Mouse (Mus musculus) forebrain, postnatal 0 days (tissue): Measurements from ENCODE around the gene Gm43738. TPM values are rescaled to one million over a fixed set of nuclear protein-coding genes. Genes with fewer than 3 reads are reported as not detected.

Source experiments
- ATAC-seq: fragments of 200-750 bp; cut with Nextera tagmentation; 2 replicates; pipeline ENCODE4 v1.8.0; 2017; ENCODE audit warnings: mild to moderate bottlenecking, moderate library complexity
- DNase-seq: peaks from one replicate; pipeline ENCODE4 v3.0.0-alpha.2; 2015
- H3K27ac ChIP-seq: fragments of 300-500 bp; sonication (generic); 2 replicates; pipeline ENCODE4 v1.5.1; 2014; ENCODE audit warnings: low read depth, mild to moderate bottlenecking, antibody characterized with exemption, low read length, moderate library complexity, mixed read lengths
- H3K27me3 ChIP-seq: fragments of 300-500 bp; sonication (generic); 2 replicates; pipeline ENCODE4 v1.6.1; 2014; ENCODE audit warnings: mild to moderate bottlenecking, low read length, mixed read lengths; ENCODE audit not compliant: insufficient read depth
- H3K36me3 ChIP-seq: fragments of 300-500 bp; sonication (generic); 2 replicates; pipeline ENCODE4 v1.6.1; 2014; ENCODE audit warnings: mild to moderate bottlenecking, moderate library complexity; ENCODE audit not compliant: insufficient read depth
- H3K4me1 ChIP-seq: fragments of 300-500 bp; sonication (generic); 2 replicates; pipeline ENCODE4 v1.6.1; 2014; ENCODE audit warnings: antibody characterized with exemption; ENCODE audit not compliant: insufficient read depth
- H3K4me2 ChIP-seq: fragments of 300-500 bp; sonication (generic); 2 replicates; pipeline ENCODE4 v1.6.1; 2014; ENCODE audit warnings: low read depth, mild to moderate bottlenecking, moderate library complexity
- H3K4me3 ChIP-seq: fragments of 300-500 bp; sonication (generic); 2 replicates; pipeline ENCODE4 v1.5.1; 2014; ENCODE audit warnings: low read depth, low read length, mixed read lengths
- H3K9ac ChIP-seq: fragments of 300-500 bp; sonication (generic); 2 replicates; pipeline ENCODE4 v1.6.1; 2014; ENCODE audit warnings: mild to moderate bottlenecking
- H3K9me3 ChIP-seq: fragments of 300-500 bp; sonication (generic); 2 replicates; pipeline ENCODE4 v1.6.1; 2016; ENCODE audit warnings: low read length
- CTCF ChIP-seq: sonication (generic); IDR thresholded peaks from 2 replicates; pipeline ENCODE4 v1.5.1; 2016; ENCODE audit warnings: antibody characterized with exemption, control low read depth, low read depth
- WGBS: fragments of 180-500 bp; shearing (Covaris S2); extraction: QIAGEN DNeasy Blood & Tissue Kit; methylation state at CpG from one replicate; pipeline ENCODE4 v1.1.7; 2014; 5-methylcytosine and 5-hydroxymethylcytosine counted together
- polyA plus RNA-seq: library from polyadenylated mRNA; unstranded; fragments of >200 nt; fragmentation: Nextera tagmentation; extraction: Ambion mirVana; gene quantifications from 2 replicates; pipeline ENCODE4 v1.2.1, GENCODE M21; 2015
- total RNA-seq: library from RNA; depleted of rRNA; stranded (reverse); fragments of >200 nt; gene quantifications from 2 replicates; pipeline ENCODE4 v1.2.3, GENCODE M21; 2014

Gene Gm43738
- total and polyA plus RNA-seq, 2 experiments from 2014 or later, result not detected

DNA sequence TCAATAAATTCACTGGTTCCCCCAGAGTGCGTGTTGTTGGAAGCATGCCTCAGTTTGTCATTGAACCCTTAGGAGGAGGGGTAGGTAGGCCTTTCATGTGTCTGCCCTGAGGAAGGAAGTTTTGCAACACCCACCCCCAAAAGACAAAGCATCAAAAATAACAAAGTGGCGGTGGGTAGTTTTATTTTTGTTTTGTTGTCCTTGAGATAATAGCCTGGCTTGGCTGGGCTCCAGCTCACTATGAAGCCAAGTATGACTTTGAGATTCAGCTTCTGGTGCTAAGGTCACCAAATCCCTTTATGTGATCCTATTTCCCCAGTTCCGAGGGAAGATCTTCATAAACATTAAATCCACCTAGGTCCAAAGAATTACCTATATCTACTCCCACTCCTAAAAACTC, 23.3 kb upstream of the Gm43738 start:
- Histone ChIP-seq H3K4me3 (no peak overlapping the region), H3K27me3 (no peaks in the 10 kb centered on the region), H3K4me1 (no peaks in the 10 kb centered on the region), H3K36me3 (no peaks in the 10 kb centered on the region), H3K9me3 (no peaks in the 10 kb centered on the region), H3K27ac (no peak overlapping the region), H3K4me2 (no peak overlapping the region), H3K9ac (no peak overlapping the region)
- TF ChIP-seq CTCF, result no peak
- ATAC-seq (no peak), DNase-seq (no peak)
- WGBS, result 78% methylated on average over 3 of the region's 3 CpGs

DNA sequence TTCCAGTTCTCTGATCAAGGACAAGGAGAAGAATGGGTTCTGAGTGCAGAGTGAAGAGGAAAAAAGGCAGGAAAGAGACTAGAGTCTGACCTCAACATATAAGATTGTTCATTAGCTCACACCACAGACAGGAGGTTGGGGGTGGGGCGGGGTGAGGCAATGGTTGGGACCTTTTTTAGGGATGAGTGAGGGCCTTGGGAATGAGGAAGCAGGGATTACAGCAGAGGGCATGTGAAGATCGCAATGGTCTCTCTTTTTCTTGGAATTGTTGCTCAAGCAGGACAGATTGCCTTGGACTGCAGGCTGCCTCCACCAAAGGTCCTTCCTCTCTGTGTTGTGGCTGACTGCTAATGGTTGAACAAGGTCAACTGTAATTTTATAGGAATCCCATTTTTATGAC, 22.4 kb upstream of the Gm43738 start:
- Histone ChIP-seq H3K27ac (no peak overlapping the region), H3K27me3 (no peaks in the 10 kb centered on the region), H3K4me1 (no peaks in the 10 kb centered on the region), H3K9me3 (no peaks in the 10 kb centered on the region), H3K4me3 (no peak overlapping the region), H3K4me2 (no peak overlapping the region), H3K9ac (no peak overlapping the region), H3K36me3 (no peaks in the 10 kb centered on the region)
- DNase-seq (no peak), ATAC-seq (no peak)
- WGBS, result 83% methylated on average over 2 of the region's 2 CpGs
- TF ChIP-seq CTCF, result no peak

DNA sequence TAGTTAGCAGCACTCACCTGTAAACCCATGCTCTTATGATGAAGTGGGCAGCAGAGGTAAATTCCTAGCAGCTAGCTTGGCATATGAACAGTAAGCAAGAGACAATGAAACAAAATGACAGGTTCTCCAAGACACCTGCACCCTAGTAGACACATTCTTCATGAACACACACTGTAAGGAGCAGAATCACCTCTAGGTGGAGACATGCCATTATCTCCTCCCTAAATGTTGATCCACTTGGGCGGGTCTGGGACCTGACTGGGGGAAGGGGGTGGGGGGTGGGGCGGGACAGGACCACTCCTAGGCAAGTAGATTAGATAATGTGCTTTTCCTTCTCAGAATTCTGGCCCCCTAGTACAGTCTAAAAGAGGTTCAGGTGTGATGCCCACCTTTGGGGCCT, 14.6 kb upstream of the Gm43738 start:
- peak; percentile 28 for DNase-seq

DNA sequence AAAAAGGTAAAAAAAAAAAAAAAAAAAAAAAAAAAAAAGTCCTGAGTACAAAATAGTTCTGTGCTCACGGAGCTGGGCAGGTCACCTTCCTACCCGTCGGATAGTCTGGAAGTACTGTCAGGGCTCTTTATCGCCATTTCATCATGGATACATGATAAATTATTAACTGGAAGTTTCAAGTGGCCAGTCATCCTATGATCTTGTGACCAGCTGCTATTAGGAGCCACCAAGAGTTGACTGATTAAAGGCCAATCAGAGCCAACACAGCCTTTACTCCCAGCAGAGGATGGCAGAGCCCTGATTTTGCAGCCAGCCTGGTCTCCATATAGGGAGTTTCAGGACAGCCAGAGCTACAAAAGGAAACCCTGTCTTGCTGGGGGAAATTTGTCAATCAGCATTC, 12.2 kb upstream of the Gm43738 start:
- no peak for TF ChIP-seq CTCF
- Histone ChIP-seq H3K9me3 (no peaks in the 10 kb centered on the region), H3K4me3 (no peak overlapping the region), H3K36me3 (no peaks in the 10 kb centered on the region), H3K4me1 (no peaks in the 10 kb centered on the region), H3K27ac (no peak overlapping the region), H3K27me3 (no peaks in the 10 kb centered on the region), H3K9ac (no peak overlapping the region), H3K4me2 (no peak overlapping the region)
- ATAC-seq (no peak), DNase-seq (no peak)
- 88% methylated on average over 4 of the region's 4 CpGs for WGBS

More for the DNA sequence above, 14.6 kb upstream of the Gm43738 start:
- Histone ChIP-seq H3K4me1 (no peaks in the 10 kb centered on the region), H3K9me3 (no peaks in the 10 kb centered on the region), H3K27ac (no peak overlapping the region), H3K27me3 (no peaks in the 10 kb centered on the region), H3K4me2 (no peak overlapping the region), H3K9ac (no peak overlapping the region), H3K4me3 (no peak overlapping the region), H3K36me3 (no peaks in the 10 kb centered on the region)
- peak; percentile 52 for TF ChIP-seq CTCF
- 7% methylated on average over 2 of the region's 2 CpGs for WGBS
- peak; percentile 58 for ATAC-seq

DNA sequence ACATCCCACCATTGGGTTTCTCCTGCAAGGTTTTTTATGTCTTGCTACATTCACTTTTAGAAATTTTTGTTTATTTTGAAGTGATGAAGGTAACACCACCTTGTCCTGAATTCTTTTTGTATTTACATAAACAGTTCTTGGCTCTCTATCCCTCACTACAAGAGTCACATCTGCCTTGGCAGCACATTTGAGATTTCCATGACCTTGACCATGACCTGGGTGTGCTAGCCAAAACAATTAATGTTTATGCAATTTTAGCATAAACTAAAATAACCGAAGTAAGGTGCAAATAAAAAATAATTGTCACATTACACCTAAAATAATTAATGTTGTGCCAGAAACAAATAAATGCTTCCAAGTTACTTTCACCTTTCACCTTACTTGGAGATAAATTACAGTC, 7.2 kb upstream of the Gm43738 start:
- ATAC-seq, result no peak
- WGBS, result 70% methylated on average over 1 of the region's 1 CpGs
- H3K27ac ChIP-seq, result no peak overlapping the region

DNA sequence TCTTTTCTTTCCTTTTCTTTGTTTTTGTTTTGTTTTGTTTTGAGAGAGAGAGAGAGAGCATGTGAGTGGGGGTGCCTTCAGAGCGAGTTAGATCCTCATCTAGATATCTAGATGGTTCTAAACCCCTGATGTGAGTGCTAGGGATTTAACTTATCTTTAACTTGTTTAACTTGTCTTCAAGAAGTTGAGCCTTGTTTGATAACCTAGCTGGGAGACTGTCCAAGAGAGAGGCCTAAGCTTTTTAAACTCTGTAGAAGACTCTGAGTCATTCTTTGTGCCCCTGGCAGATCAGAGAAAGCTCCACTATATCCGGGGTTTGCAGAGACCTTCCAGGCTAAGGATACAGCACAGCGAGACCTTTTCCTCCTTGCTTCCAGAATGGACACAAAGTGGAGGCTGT, 6.6 kb upstream of the Gm43738 start:
- H3K36me3 ChIP-seq, result no peaks in the 10 kb centered on the region
- no peak overlapping the region for H3K4me2 ChIP-seq
- no peak for TF ChIP-seq CTCF
- no peak overlapping the region for H3K9ac ChIP-seq
- no peaks in the 10 kb centered on the region for H3K9me3 ChIP-seq
- no peak overlapping the region for H3K4me3 ChIP-seq
- DNase-seq, result no peak
- ATAC-seq, result no peak
- no peaks in the 10 kb centered on the region for H3K27me3 ChIP-seq
- no peak overlapping the region for H3K27ac ChIP-seq
- H3K4me1 ChIP-seq, result no peaks in the 10 kb centered on the region
- 69% methylated on average over 3 of the region's 3 CpGs for WGBS

More for the DNA sequence above, 7.2 kb upstream of the Gm43738 start:
- Histone ChIP-seq H3K4me1 (no peaks in the 10 kb centered on the region), H3K9me3 (no peaks in the 10 kb centered on the region), H3K9ac (no peak overlapping the region), H3K27me3 (no peaks in the 10 kb centered on the region), H3K4me3 (no peak overlapping the region), H3K36me3 (no peaks in the 10 kb centered on the region), H3K4me2 (no peak overlapping the region)
- no peak for TF ChIP-seq CTCF
- DNase-seq, result no peak

DNA sequence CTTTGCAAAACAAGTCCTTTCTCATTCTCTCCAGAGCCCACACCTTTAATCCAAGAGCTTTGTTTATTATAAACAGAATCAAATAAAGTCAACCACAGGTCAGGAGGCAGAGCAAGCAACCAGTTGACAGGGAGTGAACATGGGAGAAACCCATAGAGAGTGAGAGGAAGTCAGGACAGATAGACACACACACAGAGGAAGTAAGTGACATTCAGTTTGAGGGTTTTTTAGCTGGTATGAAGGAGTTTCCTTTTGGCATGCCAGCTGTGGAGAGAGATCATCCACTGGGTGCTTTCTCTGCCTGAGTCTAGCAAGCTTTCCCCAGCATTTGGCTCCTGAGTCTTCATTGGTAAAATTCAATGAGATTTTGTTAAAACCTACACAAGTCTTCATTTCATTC, 6.0 kb upstream of the Gm43738 start:
- Histone ChIP-seq H3K27ac (no peak overlapping the region), H3K27me3 (no peaks in the 10 kb centered on the region), H3K4me1 (no peaks in the 10 kb centered on the region), H3K4me3 (no peak overlapping the region), H3K9me3 (no peaks in the 10 kb centered on the region), H3K36me3 (no peaks in the 10 kb centered on the region), H3K4me2 (no peak overlapping the region), H3K9ac (no peak overlapping the region)
- ATAC-seq (no peak), DNase-seq (no peak)
- TF ChIP-seq CTCF, result no peak

DNA sequence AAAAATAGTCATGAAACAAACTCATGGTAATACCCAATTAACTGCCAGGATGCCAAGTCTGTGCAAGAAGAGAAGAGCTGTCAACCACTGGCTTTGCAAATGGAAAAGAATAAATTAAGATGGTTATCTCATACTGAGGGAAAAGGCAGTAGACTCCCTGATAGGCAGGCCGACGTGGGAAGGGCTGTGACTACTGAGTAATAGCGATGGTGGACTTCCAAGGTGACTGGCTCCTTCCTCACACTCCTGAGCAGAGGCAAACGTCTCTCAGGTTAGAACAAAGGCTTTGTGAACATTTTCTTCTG, 2.3 kb upstream of the Gm43738 start:
- no peak for TF ChIP-seq CTCF
- 75% methylated on average over 4 of the region's 4 CpGs for WGBS
- Histone ChIP-seq H3K4me2 (no peak overlapping the region), H3K27ac (no peak overlapping the region), H3K4me3 (no peak overlapping the region), H3K4me1 (peaks cover 15% of the 10 kb centered on the region; the same call in 1 of the 2 replicates), H3K36me3 (peaks cover 11% of the 10 kb centered on the region), H3K27me3 (no peaks in the 10 kb centered on the region), H3K9ac (no peak overlapping the region), H3K9me3 (no peaks in the 10 kb centered on the region)
- ATAC-seq, result no peak
- no peak for DNase-seq
